Mouse (Mus musculus): ENCODE measurements around the gene Pygl.
"Not testable (repeated sequence)": the region's sequence is repeated elsewhere in the genome, so short reads cannot be mapped to it uniquely, and the experiment has no call there.

Pygl gene

GRCm38 (mm10) chr12:70148631-70149265 is 82.5 kb downstream of the Pygl start:
- DNase-seq: peak; percentile 31 to 45

- no peak for DNase-seq
Measured at GRCm38 (mm10) chr12:70147986-70148630, 83.2 kb downstream of the Pygl start.

GRCm38 (mm10) chr12:70145586-70145985 is 85.7 kb downstream of the Pygl start:
- DNase-seq: no peak

GRCm38 (mm10) chr12:70144637-70145448 is 86.4 kb downstream of the Pygl start:
- DNase-seq: peak; percentile 80 to 87

- DNase-seq: not testable (repeated sequence)
Measured at GRCm38 (mm10) chr12:70144106-70144587, 87.1 kb downstream of the Pygl start.

GRCm38 (mm10) chr12:70140993-70141576 is 90.2 kb downstream of the Pygl start:
- no peak for DNase-seq
